Mouse (Mus musculus): ENCODE data around the gene Gm11273.
"Not testable (repeated sequence)": the region's sequence is repeated elsewhere in the genome, so short reads cannot be mapped to it uniquely, and the experiment has no call there.

Gene Gm11273

GRCm38 (mm10) chr13:21501182-21501581 lies at the start of gene Gm11273:
Gm11273 (minus strand) TSS chr13:21501418.
- not testable (repeated sequence) for DNase-seq

- no peak for DNase-seq
Measured at GRCm38 (mm10) chr13:21550416-21551110, 49.3 kb upstream of the Gm11273 start.

GRCm38 (mm10) chr13:21549487-21549886 lies 48.3 kb upstream of the Gm11273 start:
- DNase-seq: no peak

- no peak for DNase-seq
Measured at GRCm38 (mm10) chr13:21542708-21543107, 41.5 kb upstream of the Gm11273 start, which contains the start of gene Olfr1366. Olfr1366 (minus strand) TSS chr13:21542808.

GRCm38 (mm10) chr13:21530781-21531201 lies 29.6 kb upstream of the Gm11273 start, which contains the start of gene Zkscan8:
Zkscan8 (minus strand) TSS chr13:21531120.
- DNase-seq: peak; percentile 88

GRCm38 (mm10) chr13:21530136-21530535 lies 28.9 kb upstream of the Gm11273 start:
- no peak for DNase-seq

- DNase-seq: peak; percentile 80
Measured at GRCm38 (mm10) chr13:21506221-21506649, 5.0 kb upstream of the Gm11273 start.

- DNase-seq: no peak
Measured at GRCm38 (mm10) chr13:21502296-21502695, 1.1 kb upstream of the Gm11273 start.

GRCm38 (mm10) chr13:21495080-21495479 lies 6.1 kb downstream of the Gm11273 start, which contains the start of gene AK157302:
AK157302 (plus strand) TSS chr13:21495223.
- peak; percentile 14 for DNase-seq

GRCm38 (mm10) chr13:21492847-21493246 lies 8.4 kb downstream of the Gm11273 start:
- no peak for DNase-seq

- no peak for DNase-seq
Measured at GRCm38 (mm10) chr13:21486881-21487280, 14.3 kb downstream of the Gm11273 start.

GRCm38 (mm10) chr13:21478759-21479670 lies 22.2 kb downstream of the Gm11273 start, which contains the start of the genes Zkscan4 and Gm10065:
Zkscan4 (plus strand) TSS chr13:21478907.
Gm10065 (minus strand) TSS chr13:21479441.
- peak; percentile 72 for DNase-seq

GRCm38 (mm10) chr13:21472427-21472826 lies 28.8 kb downstream of the Gm11273 start:
- no peak for DNase-seq

GRCm38 (mm10) chr13:21469097-21469496 lies 32.1 kb downstream of the Gm11273 start:
- no peak for DNase-seq

- peak; percentile 89 for DNase-seq
Measured at GRCm38 (mm10) chr13:21468061-21469019, 32.9 kb downstream of the Gm11273 start, which contains the start of gene Nkapl. Nkapl (minus strand) TSS chr13:21468509.

GRCm38 (mm10) chr13:21467336-21467735 lies 33.9 kb downstream of the Gm11273 start:
- DNase-seq: no peak

GRCm38 (mm10) chr13:21462516-21462915 lies 38.7 kb downstream of the Gm11273 start:
- not testable (repeated sequence) for DNase-seq

- DNase-seq: no peak
Measured at GRCm38 (mm10) chr13:21456347-21456746, 44.9 kb downstream of the Gm11273 start.

GRCm38 (mm10) chr13:21454133-21454532 lies 47.1 kb downstream of the Gm11273 start:
- DNase-seq: no peak

- DNase-seq: peak; percentile 78
Measured at GRCm38 (mm10) chr13:21453449-21453848, 47.8 kb downstream of the Gm11273 start, which contains the start of gene Zscan26. Zscan26 (minus strand) TSS chr13:21453730.

- no peak for DNase-seq
Measured at GRCm38 (mm10) chr13:21453042-21453441, 48.2 kb downstream of the Gm11273 start.
